Mouse (Mus musculus): ENCODE results near the gene Lrrc42.

Lrrc42 gene

DNA sequence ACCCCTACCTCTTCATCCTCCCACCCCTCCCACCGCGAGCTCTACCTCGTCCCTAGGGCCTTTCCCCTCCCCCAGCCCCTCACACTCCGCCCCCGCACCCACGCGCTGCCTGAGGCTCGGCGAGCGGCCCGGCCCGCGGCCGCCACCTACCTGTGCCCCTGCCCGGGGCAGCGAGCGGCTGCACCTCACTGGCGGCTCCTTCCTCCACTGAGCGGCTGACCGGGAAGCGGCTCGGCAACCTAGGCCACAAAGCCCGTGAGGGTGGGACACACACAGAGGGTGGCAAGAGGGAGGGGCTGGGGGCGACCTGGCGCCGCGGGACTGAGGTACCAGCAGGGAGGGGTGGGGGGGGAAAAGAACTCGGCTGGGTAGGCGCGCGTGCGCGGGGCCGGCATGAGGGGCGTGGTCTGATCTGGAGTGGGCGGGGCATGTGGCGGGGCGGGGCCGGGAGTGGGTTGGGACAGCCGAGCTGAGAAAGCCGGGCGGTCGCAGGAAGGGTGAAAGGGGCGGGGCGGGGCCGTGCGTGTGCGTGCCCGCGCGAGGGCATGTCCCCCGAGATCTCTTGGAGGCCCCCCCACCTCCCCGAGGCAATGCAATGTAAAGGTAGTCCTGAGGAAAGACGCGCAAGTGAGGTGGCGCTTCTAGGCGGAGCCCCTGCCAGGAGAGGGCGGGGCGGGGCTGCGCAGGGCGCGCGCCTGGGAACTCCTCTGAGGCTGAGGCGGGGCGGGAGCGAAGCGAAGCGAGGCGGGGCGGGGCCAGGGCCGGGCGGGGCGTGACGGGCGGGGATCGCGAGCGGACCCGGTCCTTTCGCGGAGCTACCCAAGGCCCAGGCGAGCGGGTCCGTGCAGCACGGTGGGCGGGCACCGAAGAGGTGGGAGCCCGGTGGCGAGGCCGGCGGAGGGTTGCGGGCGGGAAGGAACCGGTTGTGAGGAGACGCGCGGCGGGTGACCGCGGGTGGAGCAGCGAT is at the start of gene Lrrc42, which contains the start of gene Hspb11:
TSS of gene Lrrc42 (minus strand) at position 408 of the 967 bp plus-strand sequence.
TSS of gene Hspb11 (plus strand) at position 469 of the 967 bp plus-strand sequence.
- DNase-seq (ENCODE audit: low spot score): peak; percentile 86

DNA sequence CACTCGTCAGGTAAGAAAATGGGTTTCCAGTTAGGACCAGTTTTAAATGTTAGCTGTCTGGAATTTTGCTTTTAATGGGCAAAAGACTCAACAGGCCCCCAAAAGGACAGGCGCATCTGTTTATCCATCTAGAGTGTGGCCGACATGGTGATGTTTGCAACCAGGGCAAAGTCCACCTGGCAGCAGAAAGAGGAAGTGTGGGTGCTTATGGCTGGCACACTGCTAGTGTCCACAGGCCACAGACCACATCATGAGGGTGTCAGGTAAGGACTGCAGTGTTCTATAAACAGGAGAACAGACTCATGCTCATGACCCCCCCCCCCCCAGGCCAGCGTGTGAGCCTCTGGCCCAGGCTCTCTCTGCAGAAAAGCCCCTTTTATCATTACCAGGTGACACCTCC is 49.5 kb upstream of the Lrrc42 start:
- DNase-seq (ENCODE audit: low spot score): no peak

DNA sequence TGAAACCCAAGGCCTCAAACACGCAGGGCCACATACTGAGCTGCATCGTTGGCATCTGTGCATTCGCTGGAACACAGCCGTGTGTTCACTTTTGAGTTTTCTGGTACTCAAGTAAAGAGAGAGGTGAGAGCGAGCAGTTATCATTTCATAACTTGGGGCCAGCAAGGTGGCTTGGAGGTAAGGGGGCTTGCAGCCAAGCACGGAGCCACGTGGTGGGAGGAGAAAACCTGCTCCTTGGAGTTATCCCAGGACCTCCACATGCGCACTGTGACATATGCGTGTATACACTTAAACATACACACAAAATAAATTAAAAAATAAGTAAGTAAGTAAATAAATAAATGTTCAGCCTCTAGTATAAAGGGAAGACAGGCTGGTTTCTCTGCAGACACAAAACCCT is 48.9 kb upstream of the Lrrc42 start:
- DNase-seq (ENCODE audit: low spot score): no peak

DNA sequence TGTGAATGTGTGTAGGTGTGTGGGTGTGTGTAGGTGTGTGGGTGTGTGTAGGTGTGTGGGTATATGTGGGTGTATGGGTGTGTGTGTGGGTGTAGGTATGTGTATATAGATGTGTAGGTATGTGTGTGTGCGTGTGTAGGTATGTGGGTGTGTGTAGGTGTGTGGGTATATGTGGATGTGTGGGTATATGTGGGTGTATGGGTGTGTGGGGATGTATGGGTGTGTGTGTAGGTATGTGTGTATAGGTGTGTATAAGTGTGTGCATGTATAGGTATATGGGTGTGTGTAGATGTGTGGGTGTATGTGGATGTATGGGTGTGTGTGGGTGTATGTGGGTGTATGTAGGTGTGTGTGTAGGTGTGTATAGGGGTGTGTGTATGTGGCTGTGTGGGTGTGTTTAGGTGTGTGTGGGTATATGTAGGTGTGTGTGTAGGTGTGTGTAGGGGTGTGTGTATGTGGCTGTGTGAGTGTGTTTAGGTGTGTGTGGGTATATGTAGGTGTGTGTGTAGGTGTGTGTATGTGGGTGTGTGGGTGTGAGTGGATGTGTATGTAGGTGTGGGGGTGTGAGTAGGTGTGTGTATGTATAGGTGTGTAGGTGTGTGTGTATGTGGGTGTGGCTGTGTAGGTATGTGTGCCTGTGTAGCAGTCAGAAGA is 47.7 kb upstream of the Lrrc42 start:
- no peak for DNase-seq (ENCODE audit: low spot score)

- no peak for DNase-seq (ENCODE audit: low spot score)
These were observed 47.0 kb upstream of the Lrrc42 start for GRCm38 (mm10) chr4:107300371-107300770.

DNA sequence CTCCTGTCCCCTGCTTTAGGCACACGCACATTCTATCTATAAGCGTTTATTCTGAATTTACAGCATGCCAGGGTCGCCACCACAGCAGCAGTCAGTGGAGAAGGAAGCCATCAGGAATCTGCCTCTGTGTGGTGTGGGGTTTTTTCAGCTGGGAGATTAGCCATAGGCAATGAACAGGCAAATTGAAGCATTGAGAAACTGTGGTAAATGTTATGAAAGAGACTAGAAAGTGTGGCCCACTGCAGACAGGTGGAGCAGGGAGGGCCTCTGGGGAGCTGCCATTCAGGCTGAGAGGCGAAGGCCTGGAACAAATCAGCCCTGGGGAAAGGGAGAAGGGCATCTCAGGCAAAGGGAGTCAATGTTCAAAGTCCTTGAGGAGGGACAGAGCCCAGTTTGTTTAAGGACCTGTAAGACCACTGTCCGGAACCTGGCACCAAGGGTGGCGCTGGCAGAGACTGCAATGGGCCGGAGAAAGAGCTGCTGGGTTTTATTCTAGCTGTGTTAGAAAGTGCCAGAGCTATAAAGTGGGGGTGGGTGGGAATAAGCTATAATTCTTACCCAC is 46.5 kb upstream of the Lrrc42 start:
- no peak for DNase-seq (ENCODE audit: low spot score)

- no peak for DNase-seq (ENCODE audit: low spot score)
These were observed 44.8 kb upstream of the Lrrc42 start for GRCm38 (mm10) chr4:107298071-107298606.

DNA sequence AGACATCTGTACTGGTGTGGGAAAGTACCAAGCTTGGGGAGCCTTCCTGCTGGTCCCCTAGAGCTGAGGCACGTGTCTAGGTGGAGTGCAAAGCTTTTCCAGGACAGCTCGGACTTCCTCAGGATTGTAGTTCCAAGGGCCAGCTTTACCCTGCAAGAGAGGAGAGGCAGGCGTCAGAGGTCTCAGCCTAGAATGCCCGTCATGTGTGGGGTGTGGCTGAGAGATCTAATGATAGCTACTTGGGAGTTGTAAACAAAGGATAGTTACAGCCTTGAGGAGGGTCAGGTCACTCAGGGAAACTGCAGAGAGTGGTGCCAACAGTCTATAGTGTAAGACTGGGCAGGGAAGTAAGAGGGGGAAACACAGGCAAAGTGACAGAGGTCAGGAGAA is 38.9 kb upstream of the Lrrc42 start:
- no peak for DNase-seq (ENCODE audit: low spot score)

DNA sequence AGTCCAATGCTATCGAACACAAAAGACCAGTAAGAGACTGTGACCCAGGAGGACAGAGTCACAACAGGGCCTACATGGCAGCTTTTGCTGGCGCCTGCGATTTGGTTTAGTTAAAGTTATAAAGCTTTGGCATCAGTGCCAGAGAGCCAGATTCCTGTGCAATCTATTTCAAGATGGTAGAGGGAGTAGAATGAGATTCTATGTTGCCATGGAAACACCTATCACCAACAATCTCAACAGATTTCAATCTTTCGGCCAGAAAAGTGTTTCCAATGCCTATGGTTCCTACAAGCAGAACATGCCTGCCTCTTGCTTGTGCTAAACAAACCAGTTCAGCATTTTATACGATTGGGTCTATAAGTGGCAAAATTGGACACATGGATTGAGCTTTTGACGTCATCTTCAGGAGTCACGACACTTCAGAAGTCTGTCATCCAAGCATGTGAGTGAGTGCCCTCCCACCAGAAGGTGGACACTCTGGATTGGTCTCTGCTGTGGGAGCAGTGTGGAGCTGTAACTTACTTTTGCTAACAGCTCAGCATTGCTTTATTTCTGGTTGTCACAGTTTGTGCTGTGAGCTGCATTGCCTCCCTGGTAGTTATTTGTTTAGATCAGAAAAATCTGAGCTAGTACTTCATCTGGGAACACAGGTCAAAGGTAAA is 38.4 kb upstream of the Lrrc42 start:
- DNase-seq (ENCODE audit: low spot score): no peak

GRCm38 (mm10) chr4:107287517-107287916 is 34.2 kb upstream of the Lrrc42 start:
- DNase-seq (ENCODE audit: low spot score): no peak

GRCm38 (mm10) chr4:107286386-107286785 is 33.1 kb upstream of the Lrrc42 start:
- no peak for DNase-seq (ENCODE audit: low spot score)

DNA sequence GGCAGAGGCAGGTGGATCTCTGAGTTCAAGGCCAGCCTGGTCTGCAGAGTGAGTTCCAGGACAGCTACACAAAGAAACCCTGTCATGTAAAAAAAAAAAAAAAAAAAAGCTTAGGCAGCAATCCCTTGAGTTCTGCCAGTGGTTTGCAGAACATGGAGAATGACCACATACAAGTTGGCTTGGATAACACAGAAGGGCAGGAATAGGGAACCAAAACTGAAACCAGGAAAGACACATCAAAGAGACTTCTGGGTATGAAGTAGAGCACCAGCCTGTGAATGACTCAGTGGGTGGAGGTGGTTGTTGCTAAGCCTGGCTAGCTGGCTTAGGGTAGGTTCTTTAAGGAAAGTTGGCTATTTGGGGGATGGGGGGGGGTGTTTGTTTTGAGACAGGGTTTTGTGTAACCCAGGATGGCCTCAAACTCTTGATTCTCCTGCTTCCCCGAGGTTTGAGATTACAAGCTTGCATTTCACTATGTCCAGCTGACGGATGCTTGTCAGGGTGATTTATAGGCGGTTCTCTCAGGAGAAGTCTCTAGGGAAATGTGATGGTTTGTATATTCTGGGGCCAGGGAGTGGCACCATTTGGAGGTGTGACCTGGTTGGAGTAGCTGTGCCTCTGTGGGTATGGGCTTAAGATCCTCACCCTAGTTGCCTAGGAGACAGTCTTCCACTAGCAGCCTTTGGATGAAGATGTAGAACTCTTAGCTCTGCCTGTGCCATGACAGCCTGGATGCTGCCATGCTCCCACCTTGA is 32.3 kb upstream of the Lrrc42 start:
- no peak for DNase-seq (ENCODE audit: low spot score)

DNA sequence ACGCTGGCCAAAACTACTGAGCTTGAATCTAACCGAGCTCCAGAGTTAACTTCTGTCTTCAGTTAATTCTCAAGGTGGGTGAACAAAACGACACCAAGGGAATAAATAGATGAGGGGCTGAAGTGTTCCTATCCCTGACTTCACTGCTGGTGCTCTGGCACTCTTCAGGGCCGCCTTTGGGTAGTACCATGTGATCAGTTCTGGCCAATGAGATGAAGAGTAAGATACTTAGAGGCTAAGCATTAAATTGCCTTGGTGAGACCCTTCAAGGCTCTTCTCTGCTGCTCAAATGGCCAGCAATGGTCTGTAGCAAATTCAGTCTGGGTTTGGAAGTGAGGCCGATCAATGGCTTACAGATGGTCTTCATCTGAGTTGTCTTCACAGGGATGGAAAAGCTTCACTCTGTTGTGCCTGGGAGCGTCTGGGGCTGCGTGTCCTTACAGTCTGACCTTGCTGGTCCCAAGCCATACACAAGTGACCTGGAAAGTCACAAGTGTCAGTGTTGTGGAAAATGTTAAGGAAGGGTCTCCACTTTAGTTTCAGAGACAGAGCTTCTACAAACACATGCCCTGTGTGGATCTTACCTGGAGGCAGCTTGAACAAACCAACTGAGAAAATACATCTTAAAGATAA is 27.6 kb upstream of the Lrrc42 start:
- DNase-seq (ENCODE audit: low spot score): no peak

GRCm38 (mm10) chr4:107278188-107278707 is 24.9 kb upstream of the Lrrc42 start:
- DNase-seq (ENCODE audit: low spot score): no peak

- DNase-seq (ENCODE audit: low spot score): no peak
These were observed 21.2 kb upstream of the Lrrc42 start for GRCm38 (mm10) chr4:107274511-107274910.

- DNase-seq (ENCODE audit: low spot score): no peak
These were observed 20.4 kb upstream of the Lrrc42 start for GRCm38 (mm10) chr4:107273683-107274082.

DNA sequence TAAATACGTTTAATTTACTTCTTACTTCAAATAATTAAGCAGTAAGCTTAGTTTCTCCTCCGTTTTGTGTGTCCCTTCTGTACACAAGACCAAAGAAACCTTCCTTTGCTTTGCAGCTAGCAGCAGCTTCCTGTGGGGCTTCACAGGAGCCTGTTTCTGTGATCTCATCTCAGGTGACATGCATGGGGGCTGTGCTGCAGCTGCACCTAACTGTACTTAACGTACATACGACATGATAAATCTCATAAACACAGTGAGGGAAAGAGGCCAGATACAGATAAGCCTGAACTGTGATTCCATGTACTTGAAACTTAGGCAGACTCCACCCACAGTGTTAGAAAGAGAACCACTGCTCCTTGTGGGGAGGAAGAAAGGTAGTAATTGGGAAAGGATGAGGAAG is 6.7 kb upstream of the Lrrc42 start:
- no peak for DNase-seq (ENCODE audit: low spot score)

GRCm38 (mm10) chr4:107254414-107254813 is 1.1 kb upstream of the Lrrc42 start:
- no peak for DNase-seq (ENCODE audit: low spot score)

- no peak for DNase-seq (ENCODE audit: low spot score)
These were observed 810 bp downstream of the Lrrc42 start for GRCm38 (mm10) chr4:107252522-107252921.

- no peak for DNase-seq (ENCODE audit: low spot score)
These were observed 2.8 kb downstream of the Lrrc42 start for GRCm38 (mm10) chr4:107250494-107250893.

DNA sequence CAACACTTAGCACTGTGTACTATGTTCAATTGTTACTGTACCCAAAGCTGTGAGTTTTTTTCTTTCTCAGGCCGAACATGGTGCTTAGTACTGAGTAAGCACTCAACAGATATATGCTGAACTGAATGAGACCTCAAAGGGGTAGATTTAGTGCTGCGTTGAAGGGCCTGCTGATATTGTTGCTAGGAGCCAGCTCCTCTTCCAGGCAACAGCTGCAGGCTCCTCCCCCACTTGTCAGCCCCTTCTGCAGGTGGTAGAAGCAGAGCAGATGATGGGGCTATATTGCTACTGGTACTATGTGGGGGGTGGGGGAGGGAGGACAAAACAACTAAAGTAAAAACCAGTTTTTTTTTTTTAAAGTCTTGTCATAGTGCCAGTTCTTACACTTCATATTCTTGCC is 3.9 kb downstream of the Lrrc42 start:
- DNase-seq (ENCODE audit: low spot score): no peak
